Mouse (Mus musculus) testis, adult 2 months (tissue): ENCODE measurements around the gene Pdcd4.

Source experiments
- CTCF ChIP-seq: fragments of 200-500 bp; IDR thresholded peaks from 2 replicates; pipeline ENCODE4 v1.5.1; 2012; ENCODE audit warnings: low read depth, mild to moderate bottlenecking, inconsistent platforms, low read length, moderate library complexity; ENCODE audit not compliant: control insufficient read depth, insufficient read depth, insufficient replicate concordance
- POLR2A ChIP-seq: fragments of 200-500 bp; IDR thresholded peaks from 2 replicates; pipeline ENCODE4 v1.6.1; 2012; ENCODE audit warnings: low read depth, mild to moderate bottlenecking, inconsistent platforms, low read length, moderate library complexity; ENCODE audit not compliant: control insufficient read depth

- TF ChIP-seq CTCF (no peak), POLR2A (no peak)
Measured at GRCm38 (mm10) chr19:53919541-53919940, 27.5 kb downstream of the Pdcd4 start.
